Mouse (Mus musculus) testis, adult 2 months (tissue): ENCODE data around the gene Shank3. TPM values are rescaled to one million over a fixed set of nuclear protein-coding genes. Genes with fewer than 3 reads are reported as not detected.

Experiments
- H3K27ac ChIP-seq: fragments of 200-500 bp; 2 replicates; pipeline ENCODE4 v1.5.1; 2012; ENCODE audit warnings: low read depth, low read length; ENCODE audit not compliant: control insufficient read depth, insufficient read depth
- H3K27me3 ChIP-seq: fragments of 200-500 bp; 2 replicates; pipeline ENCODE4 v1.6.1; 2012; ENCODE audit warnings: mild to moderate bottlenecking, low read length, moderate library complexity; ENCODE audit not compliant: control insufficient read depth, insufficient read depth
- H3K36me3 ChIP-seq: fragments of 200-500 bp; 2 replicates; pipeline ENCODE4 v1.6.1; 2012; ENCODE audit warnings: mild to moderate bottlenecking, low read length; ENCODE audit not compliant: control insufficient read depth, insufficient read depth
- H3K4me1 ChIP-seq: fragments of 200-500 bp; 2 replicates; pipeline ENCODE4 v1.6.1; 2012; ENCODE audit warnings: low read length; ENCODE audit not compliant: control insufficient read depth, insufficient read depth
- H3K4me3 ChIP-seq: fragments of 200-500 bp; 2 replicates; pipeline ENCODE4 v1.5.1; 2012; ENCODE audit warnings: low read depth, mild to moderate bottlenecking, low read length, moderate library complexity, mixed read lengths; ENCODE audit not compliant: control insufficient read depth
- CTCF ChIP-seq: fragments of 200-500 bp; IDR thresholded peaks from 2 replicates; pipeline ENCODE4 v1.5.1; 2012; ENCODE audit warnings: low read depth, mild to moderate bottlenecking, inconsistent platforms, low read length, moderate library complexity; ENCODE audit not compliant: control insufficient read depth, insufficient read depth, insufficient replicate concordance
- POLR2A ChIP-seq: fragments of 200-500 bp; IDR thresholded peaks from 2 replicates; pipeline ENCODE4 v1.6.1; 2012; ENCODE audit warnings: low read depth, mild to moderate bottlenecking, inconsistent platforms, low read length, moderate library complexity; ENCODE audit not compliant: control insufficient read depth
- polyA plus RNA-seq: library from polyadenylated mRNA; depleted of rRNA; stranded (reverse); fragments of >200 nt; gene quantifications from 2 replicates; pipeline ENCODE4 v1.2.3, GENCODE M21; 2012

Gene Shank3
- polyA plus RNA-seq, 1 experiment: 1.1 TPM

- TF ChIP-seq POLR2A: no peak
- TF ChIP-seq CTCF: no peak
- no peak overlapping the region for H3K4me3 ChIP-seq
- H3K27me3 ChIP-seq: no peaks in the 10 kb centered on the region
These were observed 27.9 kb upstream of the Shank3 start for GRCm38 (mm10) chr15:89471476-89471875.

GRCm38 (mm10) chr15:89473370-89473769 lies 26.1 kb upstream of the Shank3 start:
- Histone ChIP-seq H3K4me3 (no peak overlapping the region), H3K27ac (no peak overlapping the region), H3K27me3 (no peaks in the 10 kb centered on the region), H3K36me3 (peaks cover 1% of the 10 kb centered on the region; the same call in 1 of the 2 replicates), H3K4me1 (peaks cover 25% of the 10 kb centered on the region)
- TF ChIP-seq POLR2A (no peak), CTCF (no peak)

More at GRCm38 (mm10) chr15:89471476-89471875, 27.9 kb upstream of the Shank3 start:
- 0 out of 2 replicates have a peak, but pooled peaks cover 1% of the 10 kb centered on the region for H3K36me3 ChIP-seq
- peaks cover 18% of the 10 kb centered on the region for H3K4me1 ChIP-seq
- no peak overlapping the region for H3K27ac ChIP-seq

- peak overlapping the region; percentile 79 for H3K4me3 ChIP-seq
- TF ChIP-seq POLR2A (no peak), CTCF (no peak)
These were observed 25.5 kb upstream of the Shank3 start for GRCm38 (mm10) chr15:89473921-89474320.

GRCm38 (mm10) chr15:89474596-89475292 lies 24.7 kb upstream of the Shank3 start:
- peaks cover 1% of the 10 kb centered on the region; the same call in 1 of the 2 replicates for H3K36me3 ChIP-seq
- peak overlapping the region; percentile 79 for H3K4me3 ChIP-seq
- peaks cover 25% of the 10 kb centered on the region for H3K4me1 ChIP-seq
- TF ChIP-seq CTCF: no peak
- peak; percentile 22; the same call in 1 of the 2 replicates for TF ChIP-seq POLR2A
- H3K27me3 ChIP-seq: no peaks in the 10 kb centered on the region
- peak overlapping the region; percentile 63 for H3K27ac ChIP-seq

More at GRCm38 (mm10) chr15:89473921-89474320, 25.5 kb upstream of the Shank3 start:
- Histone ChIP-seq H3K36me3 (peaks cover 1% of the 10 kb centered on the region; the same call in 1 of the 2 replicates), H3K4me1 (peaks cover 25% of the 10 kb centered on the region), H3K27ac (no peak overlapping the region), H3K27me3 (no peaks in the 10 kb centered on the region)

GRCm38 (mm10) chr15:89475293-89475600 lies 24.2 kb upstream of the Shank3 start:
- Histone ChIP-seq H3K27ac (peak overlapping the region; percentile 63), H3K27me3 (no peaks in the 10 kb centered on the region), H3K4me3 (peak overlapping the region; percentile 79), H3K36me3 (peaks cover 1% of the 10 kb centered on the region; the same call in 1 of the 2 replicates), H3K4me1 (peaks cover 26% of the 10 kb centered on the region)
- TF ChIP-seq CTCF (no peak), POLR2A (no peak)

GRCm38 (mm10) chr15:89475611-89476474 lies 23.6 kb upstream of the Shank3 start:
- Histone ChIP-seq H3K4me1 (peaks cover 27% of the 10 kb centered on the region), H3K36me3 (peaks cover 1% of the 10 kb centered on the region; the same call in 1 of the 2 replicates), H3K27me3 (no peaks in the 10 kb centered on the region), H3K4me3 (peak overlapping the region; percentile 79), H3K27ac (peak overlapping the region; percentile 63)
- TF ChIP-seq CTCF: no peak
- peak; percentile 63 for TF ChIP-seq POLR2A

- Histone ChIP-seq H3K27ac (peak overlapping the region; percentile 63), H3K36me3 (peaks cover 1% of the 10 kb centered on the region; the same call in 1 of the 2 replicates), H3K4me1 (peaks cover 27% of the 10 kb centered on the region), H3K27me3 (no peaks in the 10 kb centered on the region), H3K4me3 (peak overlapping the region; percentile 79)
- TF ChIP-seq POLR2A (no peak), CTCF (no peak)
These were observed 23.0 kb upstream of the Shank3 start for GRCm38 (mm10) chr15:89476475-89476815.
